Mouse (Mus musculus) cerebellum, adult 2 months (tissue): ENCODE results near the gene Zmym3. TPM values are rescaled to one million over a fixed set of nuclear protein-coding genes. Genes with fewer than 3 reads are reported as not detected.
A peak's percentile ranks its signal among the peaks of the same experiment; 100 is the strongest.

Experiments used
- DNase-seq, 2 experiments: peaks; one replicate each; pipeline ENCODE4 v3.0.0; 2021
- H3K27ac ChIP-seq: fragments of 200-500 bp; 2 replicates; pipeline ENCODE4 v1.5.1; 2012; ENCODE audit warnings: low read length, control low read depth, inconsistent platforms; ENCODE audit not compliant: insufficient read depth
- H3K27me3 ChIP-seq: fragments of 200-500 bp; 2 replicates; pipeline ENCODE4 v1.6.1; 2012; ENCODE audit warnings: inconsistent platforms, mild to moderate bottlenecking, low read length, moderate library complexity; ENCODE audit not compliant: control insufficient read depth, insufficient read depth
- H3K4me1 ChIP-seq: fragments of 200-500 bp; 2 replicates; pipeline ENCODE4 v1.6.1; 2011; ENCODE audit warnings: low read length; ENCODE audit not compliant: control insufficient read depth, insufficient read depth
- H3K4me3 ChIP-seq: fragments of 200-500 bp; replicated peaks from 2 replicates; pipeline ENCODE3; 2011; ENCODE audit warnings: mild to moderate bottlenecking, low read depth, low read length, control low read depth; ENCODE audit not compliant: insufficient read depth
- CTCF ChIP-seq: fragments of 200-500 bp; IDR thresholded peaks from 2 replicates; pipeline ENCODE4 v1.5.1; 2011; ENCODE audit warnings: low read depth, mild to moderate bottlenecking, control low read depth, low read length, moderate library complexity, borderline replicate concordance; ENCODE audit not compliant: insufficient read depth
- POLR2A ChIP-seq: fragments of 200-500 bp; IDR thresholded peaks from 2 replicates; pipeline ENCODE4 v1.6.1; 2011; ENCODE audit warnings: low read length, control low read depth, borderline replicate concordance; ENCODE audit not compliant: insufficient read depth
- WGBS: fragments of 180-500 bp; shearing (Covaris S2); methylation state at CpG from one replicate; pipeline ENCODE4 v1.1.7; 2018; 5-methylcytosine and 5-hydroxymethylcytosine counted together
- polyA plus RNA-seq: library from polyadenylated mRNA; depleted of rRNA; stranded (reverse); fragments of >200 nt; gene quantifications from 2 replicates; pipeline ENCODE4 v1.2.3, GENCODE M21; 2012; rRNA removed

Gene Zmym3
- polyA plus RNA-seq, result 148 and 174 TPM in 2 replicates

DNA sequence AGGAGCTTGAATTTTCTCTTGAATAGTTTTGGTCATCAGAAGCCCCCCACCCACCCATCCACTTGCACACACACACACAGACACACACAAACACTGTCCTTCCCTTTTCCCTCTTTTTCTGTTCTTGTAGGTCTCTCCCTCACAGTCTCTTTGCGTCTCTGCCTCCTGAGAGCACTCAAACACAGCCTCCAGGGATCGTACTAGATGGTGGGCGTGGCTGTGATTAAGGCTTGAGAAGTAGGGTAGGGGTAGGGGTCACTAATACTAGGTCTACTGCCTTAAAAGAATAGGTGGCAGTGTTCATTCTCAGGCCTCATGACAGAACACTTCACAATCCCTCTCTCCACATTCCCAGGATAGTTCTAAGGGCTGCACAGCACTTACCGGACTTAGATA, at the start of gene Zmym3:
Zmym3 (minus strand) TSS at position 150 of the 396 bp plus-strand sequence.
- WGBS, result 25% methylated on average over 4 of the region's 4 CpGs
- DNase-seq, result no peak
- no peak for TF ChIP-seq CTCF
- no peak for TF ChIP-seq POLR2A

DNA sequence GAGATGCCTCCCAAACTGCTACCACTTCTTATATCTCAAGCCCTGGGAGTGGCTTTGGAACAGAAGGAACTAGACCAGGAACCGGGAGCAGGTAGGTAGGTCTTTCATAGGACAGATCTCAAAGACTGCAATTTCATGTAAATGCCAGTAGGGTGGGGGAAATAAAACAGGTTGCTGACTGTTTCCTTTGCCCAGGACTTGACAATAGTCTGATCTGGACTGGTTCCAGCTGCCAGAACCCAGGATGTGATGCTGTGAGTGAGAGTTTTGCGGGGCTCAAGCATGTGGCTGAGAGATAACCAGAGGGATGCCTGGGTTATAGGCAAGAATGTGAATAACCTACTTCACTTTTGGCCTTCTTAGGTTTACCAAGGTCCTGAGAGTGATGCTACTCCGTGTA, 30.9 kb upstream of the Zmym3 start:
- DNase-seq, result no peak
- Histone ChIP-seq H3K4me1 (no peaks in the 10 kb centered on the region), H3K27me3 (no peaks in the 10 kb centered on the region), H3K27ac (no peak overlapping the region), H3K4me3 (no peak overlapping the region)
- WGBS, result 93% methylated on average over 3 of the region's 3 CpGs
- TF ChIP-seq POLR2A, result no peak
- no peak for TF ChIP-seq CTCF

More for the DNA sequence above, at the start of gene Zmym3:
- peak within 1 kb of the TSS; percentile 98 for H3K27ac ChIP-seq
- H3K4me1 ChIP-seq, result no peaks in the 10 kb centered on the region
- H3K4me3 ChIP-seq, result peak within 1 kb of the TSS; percentile 100
- H3K27me3 ChIP-seq, result no peaks in the 10 kb centered on the region

DNA sequence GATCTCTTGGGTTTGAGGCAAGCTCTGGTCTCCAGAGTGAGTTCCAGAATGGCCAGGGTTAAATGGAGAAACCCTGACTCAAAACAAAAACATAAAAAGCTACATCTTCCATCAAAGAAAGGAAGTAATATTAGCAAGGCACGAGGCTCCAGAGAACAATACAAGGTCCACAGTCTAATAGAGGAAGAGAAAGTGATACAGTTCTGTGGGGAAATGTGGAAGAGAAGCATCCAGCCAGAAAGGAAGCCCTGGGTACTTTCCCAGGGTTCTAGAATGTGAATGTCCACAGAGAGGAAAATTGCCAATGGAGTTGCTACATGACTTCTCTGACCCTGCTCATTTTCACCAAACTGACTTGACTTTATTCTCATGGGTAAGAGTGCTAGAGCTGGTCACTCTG, 30.5 kb upstream of the Zmym3 start:
- TF ChIP-seq CTCF, result no peak
- TF ChIP-seq POLR2A, result no peak
- Histone ChIP-seq H3K4me1 (no peaks in the 10 kb centered on the region), H3K27ac (no peak overlapping the region), H3K4me3 (no peak overlapping the region), H3K27me3 (no peaks in the 10 kb centered on the region)
- WGBS, result 67% methylated on average over 1 of the region's 1 CpGs
- DNase-seq, result no peak

DNA sequence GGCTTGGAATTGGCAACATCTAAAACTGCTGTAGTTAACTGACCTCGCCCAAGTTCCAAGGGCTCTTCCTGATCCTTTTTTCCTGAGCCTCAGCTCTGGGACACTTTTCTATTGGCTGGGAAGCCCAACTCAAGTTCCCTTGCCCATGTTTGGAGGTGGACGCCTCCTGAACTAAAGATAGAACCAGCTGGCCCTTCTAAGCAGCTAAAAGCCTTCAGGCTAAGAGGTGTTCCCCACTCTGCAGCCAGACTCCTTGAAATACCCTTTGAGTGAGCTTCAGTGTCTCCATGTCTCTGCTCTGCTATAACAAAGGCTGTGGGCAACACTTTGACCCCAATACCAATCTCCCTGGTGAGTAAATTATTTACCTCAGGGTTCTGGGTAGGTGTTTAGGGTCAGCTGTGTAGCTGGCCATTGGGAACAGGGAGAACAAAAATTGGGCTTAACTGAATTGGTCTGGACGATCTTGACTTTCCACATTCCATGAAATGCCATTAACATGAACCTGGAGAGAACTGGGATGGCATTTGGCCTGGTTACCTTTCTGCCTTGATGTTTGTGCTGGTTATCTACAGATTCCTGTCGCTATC, 28.3 kb upstream of the Zmym3 start, which contains the start of gene Itgb1bp2:
Itgb1bp2 (plus strand) TSS at position 203 of the 590 bp plus-strand sequence.
- Histone ChIP-seq H3K4me1 (no peaks in the 10 kb centered on the region), H3K4me3 (no peak within 1 kb of the TSS), H3K27me3 (no peaks in the 10 kb centered on the region), H3K27ac (no peak within 1 kb of the TSS)
- WGBS, result 72% methylated on average over 4 of the region's 4 CpGs
- DNase-seq, result no peak
- TF ChIP-seq CTCF (no peak), POLR2A (no peak)

DNA sequence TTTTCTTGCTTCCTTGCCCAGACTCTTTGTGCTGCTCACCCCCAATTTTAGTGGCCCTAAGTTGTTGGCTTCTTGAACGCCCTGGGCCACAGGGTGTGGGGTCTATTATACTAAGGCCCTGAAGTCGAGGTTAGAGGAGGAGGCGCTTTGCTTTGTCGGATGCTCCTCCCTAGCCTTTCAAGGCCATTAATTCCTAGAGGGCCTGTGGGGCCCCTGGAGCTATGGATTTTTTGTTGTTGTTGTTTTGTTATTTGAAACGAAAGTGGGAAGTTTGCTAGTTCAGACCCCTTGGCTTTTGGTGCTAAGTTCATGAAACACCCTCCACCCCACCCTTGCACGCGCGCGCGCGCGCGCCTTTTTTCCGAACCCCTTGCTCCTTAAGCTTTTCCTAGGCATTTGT, 9.3 kb upstream of the Zmym3 start:
- Histone ChIP-seq H3K27me3 (no peaks in the 10 kb centered on the region; the same call in 1 of the 2 replicates), H3K4me3 (peak overlapping the region; percentile 95), H3K27ac (peak overlapping the region; percentile 82; the same call in 1 of the 2 replicates), H3K4me1 (no peaks in the 10 kb centered on the region; the same call in 1 of the 2 replicates)
- 11% methylated on average over 14 of the region's 14 CpGs for WGBS
- DNase-seq, result no peak
- TF ChIP-seq POLR2A (no peak), CTCF (no peak)

DNA sequence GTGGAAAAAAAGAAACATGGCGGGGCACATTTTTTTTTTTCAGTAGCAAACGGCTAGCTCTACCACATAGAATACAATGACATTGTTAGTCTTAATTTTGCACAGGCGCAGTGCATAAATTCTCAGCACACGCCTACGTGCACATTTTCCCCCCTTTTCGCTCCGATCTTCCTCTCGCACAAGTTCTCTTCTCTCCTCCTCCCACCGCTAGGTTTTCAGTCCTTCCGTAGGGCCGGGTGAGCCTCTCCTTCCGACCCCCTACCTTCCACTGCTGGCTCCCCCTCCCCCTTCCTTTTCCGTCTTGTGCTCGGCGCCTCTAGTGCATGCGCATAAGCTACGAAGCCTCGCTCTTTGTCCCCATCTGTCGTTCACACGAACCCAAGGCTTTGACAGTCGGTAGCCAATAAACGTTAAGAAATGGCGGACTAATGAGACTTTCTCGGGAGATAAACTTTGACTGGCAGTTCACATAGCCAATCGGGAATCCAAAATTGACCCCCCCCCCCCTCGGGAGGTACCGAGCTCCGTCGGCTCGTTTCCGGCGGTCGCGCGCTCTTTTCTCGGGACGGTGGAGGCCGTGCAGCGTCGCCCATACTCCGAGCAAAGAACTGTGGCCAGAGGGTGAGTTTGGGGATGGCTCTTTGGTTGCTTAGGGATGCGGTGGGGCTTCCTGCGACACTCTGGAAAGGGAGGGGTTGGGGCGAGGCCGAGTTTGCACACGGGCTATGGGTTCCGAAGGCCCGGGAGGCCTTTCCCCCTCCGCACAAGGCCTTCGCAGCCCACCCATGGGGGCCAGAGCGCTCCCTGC, 8.7 kb upstream of the Zmym3 start, which contains the start of gene Nono:
Nono (plus strand) TSS at position 177 of the 808 bp plus-strand sequence.
- Histone ChIP-seq H3K27me3 (no peaks in the 10 kb centered on the region; the same call in 1 of the 2 replicates), H3K27ac (peak within 1 kb of the TSS; percentile 100), H3K4me1 (no peaks in the 10 kb centered on the region; the same call in 1 of the 2 replicates), H3K4me3 (peak within 1 kb of the TSS; percentile 99)
- 5% methylated on average over 51 of the region's 51 CpGs for WGBS
- TF ChIP-seq POLR2A (peak; percentile 52; the same call in 1 of the 2 replicates), CTCF (no peak)
- peak; percentile 80 to 93 for DNase-seq

DNA sequence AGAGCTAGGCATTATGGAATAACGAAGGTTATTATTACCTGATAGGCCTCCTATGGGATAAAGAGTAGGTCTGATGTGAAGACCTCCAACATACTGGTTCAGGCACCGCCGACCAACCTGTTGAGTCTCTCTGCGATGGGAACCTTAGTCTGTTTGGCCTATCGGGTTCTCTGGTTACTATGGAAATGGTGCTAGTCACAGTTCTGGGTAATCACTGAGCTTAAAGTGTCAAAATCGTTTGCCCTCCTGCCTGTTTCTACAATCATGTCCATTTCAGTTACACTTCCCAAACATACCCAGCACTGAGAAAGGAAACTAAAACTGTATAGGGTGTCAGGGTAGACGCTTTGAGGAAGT, 8.1 kb upstream of the Zmym3 start:
- DNase-seq, result no peak
- Histone ChIP-seq H3K27ac (peak overlapping the region; percentile 100; the same call in 1 of the 2 replicates), H3K4me1 (no peaks in the 10 kb centered on the region; the same call in 1 of the 2 replicates), H3K27me3 (no peaks in the 10 kb centered on the region; the same call in 1 of the 2 replicates), H3K4me3 (peak overlapping the region; percentile 99)
- 20% methylated on average over 7 of the region's 7 CpGs for WGBS
- TF ChIP-seq POLR2A (no peak), CTCF (no peak)

DNA sequence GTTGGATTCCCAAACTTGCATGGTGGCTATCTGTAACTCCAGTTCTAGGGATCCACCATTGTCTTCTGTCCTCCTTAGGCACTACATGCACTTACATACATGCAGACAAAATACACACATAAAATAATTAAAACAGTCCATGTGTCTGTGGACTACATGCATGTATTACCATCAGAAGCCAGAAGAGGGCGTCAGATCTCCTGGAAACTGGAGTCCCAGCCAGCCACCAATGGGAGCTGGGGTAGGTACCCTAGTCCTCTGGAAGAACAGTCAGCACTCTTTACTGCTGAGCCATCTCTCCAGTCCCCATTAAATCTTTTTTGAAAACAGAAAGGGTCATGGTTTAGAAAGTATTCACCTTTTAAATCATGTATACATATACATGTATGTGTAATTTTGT, 7.1 kb upstream of the Zmym3 start:
- Histone ChIP-seq H3K27ac (no peak overlapping the region), H3K27me3 (no peaks in the 10 kb centered on the region; the same call in 1 of the 2 replicates), H3K4me1 (no peaks in the 10 kb centered on the region; the same call in 1 of the 2 replicates), H3K4me3 (no peak overlapping the region)
- TF ChIP-seq POLR2A (no peak), CTCF (0 out of 2 replicates have a peak, but pooled peaks have one; percentile 15)
- WGBS, result 15% methylated on average over 1 of the region's 1 CpGs
- no peak for DNase-seq
